Mouse (Mus musculus): ENCODE measurements around the gene Tbx19. TPM values are rescaled to one million over a fixed set of nuclear protein-coding genes. Genes with fewer than 3 reads are reported as not detected.

Gene Tbx19
- total RNA-seq, 2 experiments from 2014 or later: not detected

GRCm38 (mm10) chr1:165119011-165119726, 41.4 kb downstream of the Tbx19 start:
- no peak for DNase-seq (ENCODE audit: extremely low spot score in 1 of 2, low spot score in 1 of 2)

GRCm38 (mm10) chr1:165114460-165115175, 46.0 kb downstream of the Tbx19 start:
- no peak for DNase-seq (ENCODE audit: extremely low spot score in 1 of 2, low spot score in 1 of 2)

- DNase-seq (ENCODE audit: extremely low spot score in 1 of 2, low spot score in 1 of 2): no peak
Observed at GRCm38 (mm10) chr1:165113700-165114099, 46.9 kb downstream of the Tbx19 start.

GRCm38 (mm10) chr1:165110659-165111058, 49.9 kb downstream of the Tbx19 start:
- no peak for DNase-seq (ENCODE audit: extremely low spot score in 1 of 2, low spot score in 1 of 2)

GRCm38 (mm10) chr1:165109135-165109534, 51.4 kb downstream of the Tbx19 start:
- DNase-seq (ENCODE audit: extremely low spot score in 1 of 2, low spot score in 1 of 2): no peak

GRCm38 (mm10) chr1:165108477-165108876, 52.1 kb downstream of the Tbx19 start:
- DNase-seq (ENCODE audit: extremely low spot score in 1 of 2, low spot score in 1 of 2): no peak

- no peak for DNase-seq (ENCODE audit: extremely low spot score in 1 of 2, low spot score in 1 of 2)
Observed at GRCm38 (mm10) chr1:165106011-165106385, 54.6 kb downstream of the Tbx19 start.

- DNase-seq (ENCODE audit: extremely low spot score in 1 of 2, low spot score in 1 of 2): no peak
Observed at GRCm38 (mm10) chr1:165105270-165106010, 55.1 kb downstream of the Tbx19 start.

- no peak for DNase-seq (ENCODE audit: extremely low spot score in 1 of 2, low spot score in 1 of 2)
Observed at GRCm38 (mm10) chr1:165104707-165105259, 55.8 kb downstream of the Tbx19 start.

GRCm38 (mm10) chr1:165099569-165099968, 61.0 kb downstream of the Tbx19 start:
- DNase-seq (ENCODE audit: extremely low spot score in 1 of 2, low spot score in 1 of 2): no peak

GRCm38 (mm10) chr1:165094871-165095270, 65.7 kb downstream of the Tbx19 start:
- no peak for DNase-seq (ENCODE audit: extremely low spot score in 1 of 2, low spot score in 1 of 2)

GRCm38 (mm10) chr1:165091721-165092120, 68.9 kb downstream of the Tbx19 start:
- peak in 1 of 2 experiments; percentile 40 for DNase-seq (ENCODE audit: extremely low spot score in 1 of 2, low spot score in 1 of 2)

- DNase-seq (ENCODE audit: extremely low spot score in 1 of 2, low spot score in 1 of 2): no peak
Observed at GRCm38 (mm10) chr1:165089556-165089955, 71.0 kb downstream of the Tbx19 start.

Other genes starting within 250 kb of the Tbx19 start
- not detected for gene Xcl1, start 225.2 kb downstream of the Tbx19 start, total RNA-seq (2021)
- 10 to 100 TPM; 10.2 to 12.1 TPM for gene Sft2d2, start 33.7 kb upstream of the Tbx19 start, total RNA-seq (2021)
- gene Tiprl, start 76.2 kb upstream of the Tbx19 start, total RNA-seq (2021): 10 to 100 TPM; 62.1 to 65.4 TPM
- 10 to 100 TPM; 64.5 to 75.6 TPM for gene Gpr161, start 135.0 kb upstream of the Tbx19 start, total RNA-seq (2021)

Data from layer of hippocampus, postnatal 25 days (tissue).